Mouse (Mus musculus): ENCODE results near the gene Ppp1r37.

DNA sequence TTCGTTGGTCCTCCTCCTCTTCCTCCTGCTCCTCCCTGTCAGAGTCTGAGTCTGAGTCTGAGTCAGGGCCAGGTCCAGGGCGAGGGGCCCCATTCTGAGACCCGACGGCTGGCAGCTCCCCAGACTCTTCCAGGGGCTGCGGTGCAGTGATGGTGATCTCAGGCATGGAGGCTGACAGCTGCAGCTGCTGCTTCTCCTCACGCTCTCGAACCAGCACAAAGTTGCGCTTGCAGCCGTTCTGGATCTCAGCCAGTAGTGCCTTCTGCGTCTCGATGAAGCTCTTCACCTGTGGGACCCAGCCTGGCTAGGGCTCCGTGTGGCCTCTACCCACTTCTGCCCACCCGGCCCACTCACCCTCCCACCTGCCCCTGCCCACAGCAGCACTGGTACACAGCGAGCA lies 30.6 kb downstream of the Ppp1r37 start:
- no peak for TF ChIP-seq CTCF (IDR thresholded peaks at IDR 0.05; ENCODE audit: control insufficient read depth, insufficient read depth, low read length)
- no peak for TF ChIP-seq POLR2A (IDR thresholded peaks at IDR 0.05; ENCODE audit: borderline replicate concordance, control insufficient read depth, low read depth, low read length)
